Mouse (Mus musculus): ENCODE results near the gene Uqcc2. TPM values are rescaled to one million over a fixed set of nuclear protein-coding genes. Genes with fewer than 3 reads are reported as not detected.

Gene Uqcc2
- total and polyA plus RNA-seq, 3 experiments: 176 to 329 TPM; not detected in 1

GRCm38 (mm10) chr17:27129819-27130218, 3.9 kb downstream of the Uqcc2 start:
- Histone ChIP-seq H3K27ac (ENCODE audit: control insufficient read depth, low read depth, low read length) (no peak overlapping the region), H3K9ac (ENCODE audit: control insufficient read depth, low read depth, low read length, poor library complexity, severe bottlenecking) (no peak overlapping the region), H3K9me3 (replicated peaks; ENCODE audit: insufficient read depth, low read length) (no peaks in the 10 kb centered on the region), H3K4me1 (ENCODE audit: control insufficient read depth in 1 of 2, insufficient read depth in 2 of 2, low read length in 2 of 2) (peaks cover under 1 to 12% of the 10 kb centered on the region in 2 experiments; a peak in 3 of 4 replicates), H3K36me3 (ENCODE audit: control insufficient read depth in 1 of 2, insufficient read depth in 2 of 2, low read length in 2 of 2) (peaks cover 0 to 8% of the 10 kb centered on the region in 2 experiments; a peak in 2 of 4 replicates), H3K27me3 (ENCODE audit: control insufficient read depth in 1 of 2, insufficient read depth in 2 of 2, low read length in 2 of 2) (no peaks in the 10 kb centered on the region), H3K79me2 (ENCODE audit: control insufficient read depth, insufficient read depth, low read length, poor library complexity) (peaks cover 7% of the 10 kb centered on the region), H3K4me3 (ENCODE audit: control insufficient read depth in 1 of 2, insufficient read depth in 1 of 2, low read depth in 2 of 2, low read length in 2 of 2) (no peak overlapping the region)
- no peak for TF ChIP-seq UBTF (IDR thresholded peaks at IDR 0.05; ENCODE audit: borderline replicate concordance, insufficient read depth, low read depth, low read length)
- no peak for TF ChIP-seq MEF2A (IDR thresholded peaks at IDR 0.05; ENCODE audit: extremely low read depth, insufficient replicate concordance, low read depth, low read length, poor library complexity, severe bottlenecking)
- DNase-seq (ENCODE audit: low read depth, low spot score): no peak

- Histone ChIP-seq H3K9me3 (replicated peaks; ENCODE audit: insufficient read depth, low read length) (no peaks in the 10 kb centered on the region), H3K79me2 (ENCODE audit: control insufficient read depth, insufficient read depth, low read length, poor library complexity) (peaks cover 7% of the 10 kb centered on the region), H3K9ac (ENCODE audit: control insufficient read depth, low read depth, low read length, poor library complexity, severe bottlenecking) (no peak overlapping the region), H3K4me1 (ENCODE audit: control insufficient read depth in 1 of 2, insufficient read depth in 2 of 2, low read length in 2 of 2) (peaks cover 4 to 15% of the 10 kb centered on the region in 2 experiments; a peak in 3 of 4 replicates), H3K36me3 (ENCODE audit: control insufficient read depth in 1 of 2, insufficient read depth in 2 of 2, low read length in 2 of 2) (peaks cover under 1 to 13% of the 10 kb centered on the region in 2 experiments), H3K27ac (ENCODE audit: control insufficient read depth, low read depth, low read length) (no peak overlapping the region), H3K27me3 (ENCODE audit: control insufficient read depth in 1 of 2, insufficient read depth in 2 of 2, low read length in 2 of 2) (no peaks in the 10 kb centered on the region), H3K4me3 (ENCODE audit: control insufficient read depth in 1 of 2, insufficient read depth in 1 of 2, low read depth in 2 of 2, low read length in 2 of 2) (no peak overlapping the region)
- DNase-seq (ENCODE audit: low read depth, low spot score): no peak
- no peak for TF ChIP-seq GABPA (IDR thresholded peaks at IDR 0.05; ENCODE audit: low read depth, low read length)
- TF ChIP-seq EP300 (IDR thresholded peaks at IDR 0.05; ENCODE audit: low read depth in 1 of 2, low read length in 2 of 2): no peak
- no peak for TF ChIP-seq POLR2A (IDR thresholded peaks at IDR 0.05; ENCODE audit: control insufficient read depth in 1 of 2, insufficient read depth in 1 of 2, low read depth in 1 of 2, low read length in 2 of 2, poor library complexity in 1 of 2)
- no peak for TF ChIP-seq SMC3 (IDR thresholded peaks at IDR 0.05; ENCODE audit: low read depth, low read length)
- no peak for TF ChIP-seq BHLHE40 (IDR thresholded peaks at IDR 0.05; ENCODE audit: borderline replicate concordance, low read depth, low read length)
- no peak for TF ChIP-seq MYC (IDR thresholded peaks at IDR 0.05; ENCODE audit: low read depth, low read length)
Observed at GRCm38 (mm10) chr17:27129291-27129690, 4.4 kb downstream of the Uqcc2 start.

- H3K9me3 ChIP-seq (replicated peaks; ENCODE audit: insufficient read depth, low read length): no peaks in the 10 kb centered on the region
- TF ChIP-seq HCFC1 (IDR thresholded peaks at IDR 0.05; ENCODE audit: low read depth, low read length) (no peak), MXI1 (IDR thresholded peaks at IDR 0.05; ENCODE audit: low read depth, low read length) (no peak), ELF1 (IDR thresholded peaks at IDR 0.05; ENCODE audit: low read depth, low read length) (no peak), TAL1 (IDR thresholded peaks at IDR 0.05; ENCODE audit: low read length) (no peak), UBTF (IDR thresholded peaks at IDR 0.05; ENCODE audit: borderline replicate concordance, insufficient read depth, low read depth, low read length) (no peak), MYB (IDR thresholded peaks at IDR 0.05; ENCODE audit: low read depth, low read length) (no peak), ZNF384 (IDR thresholded peaks at IDR 0.05; ENCODE audit: low read depth, low read length) (no peak), ZKSCAN1 (IDR thresholded peaks at IDR 0.05; ENCODE audit: low read depth, low read length) (no peak), MEF2A (IDR thresholded peaks at IDR 0.05; ENCODE audit: extremely low read depth, insufficient replicate concordance, low read depth, low read length, poor library complexity, severe bottlenecking) (no peak), NRF1 (IDR thresholded peaks at IDR 0.05; ENCODE audit: insufficient read depth, low read depth, low read length, poor library complexity, severe bottlenecking) (no peak)
- DNase-seq (ENCODE audit: low read depth, low spot score): no peak
- peaks cover 5 to 12% of the 10 kb centered on the region in 2 experiments for H3K36me3 ChIP-seq (ENCODE audit: control insufficient read depth in 1 of 2, insufficient read depth in 2 of 2, low read length in 2 of 2)
- H3K4me1 ChIP-seq (ENCODE audit: control insufficient read depth in 1 of 2, insufficient read depth in 2 of 2, low read length in 2 of 2): peaks cover 5 to 14% of the 10 kb centered on the region in 2 experiments; a peak in 3 of 4 replicates
- H3K4me3 ChIP-seq (ENCODE audit: control insufficient read depth in 1 of 2, insufficient read depth in 1 of 2, low read depth in 2 of 2, low read length in 2 of 2): no peak overlapping the region
- no peaks in the 10 kb centered on the region for H3K27me3 ChIP-seq (ENCODE audit: control insufficient read depth in 1 of 2, insufficient read depth in 2 of 2, low read length in 2 of 2)
- H3K9ac ChIP-seq (ENCODE audit: control insufficient read depth, low read depth, low read length, poor library complexity, severe bottlenecking): no peak overlapping the region
- H3K27ac ChIP-seq (ENCODE audit: control insufficient read depth, low read depth, low read length): no peak overlapping the region
- peaks cover 6% of the 10 kb centered on the region for H3K79me2 ChIP-seq (ENCODE audit: control insufficient read depth, insufficient read depth, low read length, poor library complexity)
Observed at GRCm38 (mm10) chr17:27128189-27128588, 5.5 kb downstream of the Uqcc2 start.

Measured in MEL (cell line).